Mouse (Mus musculus) liver, embryonic 14.5 days (tissue): ENCODE results near the gene Ccdc190. TPM values are rescaled to one million over a fixed set of nuclear protein-coding genes. Genes with fewer than 3 reads are reported as not detected.

Source experiments
- ATAC-seq: fragments of 200-750 bp; cut with Nextera tagmentation; 2 replicates; pipeline ENCODE4 v1.8.0; 2017; ENCODE audit warnings: moderate number of reproducible peaks, mild to moderate bottlenecking, moderate library complexity; ENCODE audit not compliant: insufficient read depth
- DNase-seq, 3 experiments: peaks; one replicate each; pipeline ENCODE4 v3.0.0-alpha.2; 2012 to 2013; ENCODE audit warnings: low read depth in 3 of 3, low spot score in 3 of 3
- H3K27ac ChIP-seq: fragments of 300-500 bp; sonication (generic); 2 replicates; pipeline ENCODE4 v1.5.1; 2014; ENCODE audit warnings: moderate library complexity, mild to moderate bottlenecking, control low read depth, inconsistent platforms
- H3K27me3 ChIP-seq: fragments of 300-500 bp; sonication (generic); 2 replicates; pipeline ENCODE4 v1.6.1; 2014; ENCODE audit warnings: mild to moderate bottlenecking, low read length, moderate library complexity; ENCODE audit not compliant: control insufficient read depth, insufficient read depth
- H3K36me3 ChIP-seq: fragments of 300-500 bp; sonication (generic); replicated peaks from 2 replicates; pipeline ENCODE4 v1.6.1; 2014; ENCODE audit warnings: low read depth; ENCODE audit not compliant: control insufficient read depth, insufficient read depth
- H3K4me1 ChIP-seq, 2 experiments: fragments of 200-500 bp in 1 of 2; fragments of 300-500 bp in 1 of 2; sonication (generic) in 1 of 2; replicated peaks; 2 replicates each; pipeline ENCODE4 v1.6.1; 2012 to 2014; ENCODE audit warnings: antibody characterized with exemption in 1 of 2, inconsistent platforms in 1 of 2, low read length in 1 of 2; ENCODE audit not compliant: control insufficient read depth in 2 of 2, insufficient read depth in 2 of 2
- H3K4me2 ChIP-seq: fragments of 300-500 bp; sonication (generic); 2 replicates; pipeline ENCODE4 v1.6.1; 2014; ENCODE audit warnings: low read depth, mild to moderate bottlenecking, control low read depth, moderate library complexity
- H3K4me3 ChIP-seq, 2 experiments: fragments of 200-500 bp in 1 of 2; fragments of 300-500 bp in 1 of 2; sonication (generic) in 1 of 2; 2 replicates each; pipeline ENCODE4 v1.5.1; 2012 to 2014; ENCODE audit warnings: low read depth in 2 of 2, low read length in 2 of 2, mild to moderate bottlenecking in 2 of 2, control low read depth in 1 of 2, inconsistent platforms in 1 of 2, moderate library complexity in 1 of 2; ENCODE audit not compliant: insufficient read depth in 1 of 2
- H3K9ac ChIP-seq: fragments of 300-500 bp; sonication (generic); replicated peaks from 2 replicates; pipeline ENCODE4 v1.6.1; 2014; ENCODE audit warnings: mild to moderate bottlenecking, control low read depth, moderate library complexity
- H3K9me3 ChIP-seq: fragments of 300-500 bp; sonication (generic); 2 replicates; pipeline ENCODE4 v1.6.1; 2016; ENCODE audit warnings: low read length, mixed read lengths; ENCODE audit not compliant: control insufficient read depth
- CTCF ChIP-seq: IDR thresholded peaks from 2 replicates; pipeline ENCODE4 v1.5.1; 2016; ENCODE audit warnings: antibody characterized with exemption, low read depth, control low read depth
- EP300 ChIP-seq: IDR thresholded peaks from 2 replicates; pipeline ENCODE4 v1.6.1; 2016; ENCODE audit warnings: antibody characterized with exemption, low read depth
- WGBS: fragments of 180-500 bp; shearing (Covaris S2); extraction: QIAGEN DNeasy Blood & Tissue Kit; methylation state at CpG from one replicate; pipeline ENCODE4 v1.1.7; 2014; ENCODE audit not compliant: insufficient replicate concordance; 5-methylcytosine and 5-hydroxymethylcytosine counted together
- polyA plus RNA-seq, 2 experiments: library from polyadenylated mRNA; depleted of rRNA in 1 of 2; stranded (reverse) in 1 of 2; unstranded in 1 of 2; fragments of >200 nt; fragmentation: Nextera tagmentation in 1 of 2; extraction: Ambion mirVana in 1 of 2; gene quantifications; 2 replicates each; pipeline versions ENCODE4 v1.2.1 to v1.2.3; 2012 to 2014

Gene Ccdc190
- polyA plus RNA-seq, 2 experiments, result not detected

DNA sequence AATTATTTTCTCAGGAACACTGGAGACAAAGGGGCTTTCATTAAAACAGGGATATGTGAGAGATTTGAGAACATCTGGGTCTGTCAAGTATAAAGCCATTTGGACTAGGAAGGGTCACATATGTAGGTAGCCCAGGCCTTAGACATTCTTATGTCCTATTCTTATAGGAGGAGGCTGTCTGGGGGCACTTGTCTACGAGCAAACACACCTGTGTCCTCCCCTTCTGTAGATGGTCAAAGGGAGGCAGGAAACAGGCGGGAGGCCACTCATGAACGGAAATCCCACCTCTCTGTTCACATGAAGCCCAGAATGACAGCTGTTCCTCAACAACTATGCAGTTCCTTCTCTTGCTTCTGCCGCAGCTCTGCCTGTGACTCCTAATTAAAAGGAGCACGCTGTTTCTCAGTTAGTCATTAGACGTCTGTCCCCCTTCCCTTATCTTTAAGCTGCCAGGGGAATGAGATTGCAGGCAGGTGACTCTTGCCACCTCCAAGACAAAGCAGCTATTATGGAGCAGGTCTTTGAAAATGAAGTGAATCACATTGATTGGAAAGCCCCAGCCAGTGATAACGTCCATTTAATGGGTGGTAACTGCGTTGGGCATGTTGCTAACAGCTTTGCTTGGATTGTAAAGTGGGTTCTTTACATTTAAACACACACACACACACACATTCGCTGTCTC is 11.2 kb upstream of the Ccdc190 start:
- ATAC-seq (no peak), DNase-seq (no peak)
- no peak overlapping the region for H3K4me2 ChIP-seq
- H3K9me3 ChIP-seq, result no peaks in the 10 kb centered on the region
- no peak overlapping the region for H3K4me3 ChIP-seq
- WGBS, result 44% methylated on average over 9 of the region's 9 CpGs
- no peak for TF ChIP-seq EP300
- no peak for TF ChIP-seq CTCF
- no peak overlapping the region for H3K9ac ChIP-seq
- no peaks in the 10 kb centered on the region; the same call in 1 of the 2 replicates for H3K27me3 ChIP-seq
- no peaks in the 10 kb centered on the region for H3K36me3 ChIP-seq
- no peaks in the 10 kb centered on the region for H3K4me1 ChIP-seq
- no peak overlapping the region for H3K27ac ChIP-seq

DNA sequence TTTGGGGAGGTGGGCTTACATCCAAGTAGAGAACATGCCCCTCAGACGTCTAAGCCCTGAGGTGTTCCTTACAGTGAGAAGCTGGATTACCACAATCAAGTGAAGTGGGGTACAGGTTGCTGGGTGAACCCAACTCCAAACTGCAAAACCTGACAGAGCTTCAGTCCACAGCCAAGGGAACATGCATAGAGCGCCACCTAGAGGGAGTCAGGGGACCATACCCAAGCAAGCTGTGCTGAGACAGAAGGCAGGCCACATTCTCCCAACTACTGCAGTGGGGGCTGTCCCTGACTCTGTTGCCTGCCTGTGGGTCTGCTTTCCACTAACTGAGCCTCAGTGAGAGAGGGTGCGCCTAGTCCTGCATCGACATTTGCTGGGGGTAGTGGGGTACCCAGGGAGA is 10.4 kb upstream of the Ccdc190 start:
- Histone ChIP-seq H3K9me3 (no peaks in the 10 kb centered on the region), H3K4me1 (no peaks in the 10 kb centered on the region), H3K27ac (no peak overlapping the region), H3K9ac (no peak overlapping the region), H3K4me3 (no peak overlapping the region), H3K36me3 (no peaks in the 10 kb centered on the region), H3K4me2 (no peak overlapping the region), H3K27me3 (no peaks in the 10 kb centered on the region; the same call in 1 of the 2 replicates)
- 37% methylated on average over 4 of the region's 4 CpGs for WGBS
- TF ChIP-seq CTCF (peak; percentile 71), EP300 (no peak)
- DNase-seq (peak in 1 of 3 experiments; percentile 7), ATAC-seq (0 out of 2 replicates have a peak, but pooled peaks have one; percentile 11)

GRCm38 (mm10) chr1:169919211-169919610 is 9.2 kb upstream of the Ccdc190 start:
- Histone ChIP-seq H3K4me1 (no peaks in the 10 kb centered on the region), H3K9me3 (no peaks in the 10 kb centered on the region), H3K4me3 (no peak overlapping the region), H3K9ac (no peak overlapping the region), H3K27ac (no peak overlapping the region), H3K4me2 (peak overlapping the region; percentile 15), H3K36me3 (no peaks in the 10 kb centered on the region), H3K27me3 (no peaks in the 10 kb centered on the region; the same call in 1 of the 2 replicates)
- TF ChIP-seq EP300, result no peak
- peak; percentile 69 for TF ChIP-seq CTCF
- ATAC-seq, result no peak
- 7% methylated on average over 11 of the region's 11 CpGs for WGBS
- peak in 2 of 3 experiments; percentile 20 to 51 for DNase-seq

- no peak overlapping the region for H3K9ac ChIP-seq
- no peak for DNase-seq
- TF ChIP-seq EP300 (no peak), CTCF (peak; percentile 63)
- no peaks in the 10 kb centered on the region for H3K4me1 ChIP-seq
- H3K27me3 ChIP-seq, result no peaks in the 10 kb centered on the region; the same call in 1 of the 2 replicates
- ATAC-seq, result no peak
- H3K4me2 ChIP-seq, result peak overlapping the region; percentile 18; the same call in 1 of the 2 replicates
- no peak overlapping the region for H3K4me3 ChIP-seq
- no peaks in the 10 kb centered on the region for H3K9me3 ChIP-seq
- WGBS, result 36% methylated on average over 8 of the region's 8 CpGs
- no peaks in the 10 kb centered on the region for H3K36me3 ChIP-seq
- H3K27ac ChIP-seq, result no peak overlapping the region
Observed at GRCm38 (mm10) chr1:169921710-169922211, 6.7 kb upstream of the Ccdc190 start.

- WGBS, result 49% methylated on average over 2 of the region's 2 CpGs
- TF ChIP-seq CTCF (no peak), EP300 (no peak)
- H3K4me3 ChIP-seq, result no peak overlapping the region
- no peaks in the 10 kb centered on the region; the same call in 1 of the 2 replicates for H3K27me3 ChIP-seq
- H3K27ac ChIP-seq, result no peak overlapping the region
- H3K4me1 ChIP-seq, result no peaks in the 10 kb centered on the region
- no peaks in the 10 kb centered on the region for H3K36me3 ChIP-seq
- no peak overlapping the region for H3K9ac ChIP-seq
- no peak overlapping the region for H3K4me2 ChIP-seq
- ATAC-seq (no peak), DNase-seq (no peak)
- H3K9me3 ChIP-seq, result no peaks in the 10 kb centered on the region
Observed at GRCm38 (mm10) chr1:169924567-169924966, 3.9 kb upstream of the Ccdc190 start.
